Mouse (Mus musculus): ENCODE measurements around the gene Pigm. TPM values are rescaled to one million over a fixed set of nuclear protein-coding genes. Genes with fewer than 3 reads are reported as not detected.

The Pigm gene
- total RNA-seq, 2 experiments from 2014 or later, result 10.2 to 10.8 TPM

GRCm38 (mm10) chr1:172410806-172411205 is 34.5 kb downstream of the Pigm start:
- peak; percentile 71 to 74 for DNase-seq (ENCODE audit: low spot score in 2 of 2)

GRCm38 (mm10) chr1:172412204-172412603 is 35.9 kb downstream of the Pigm start:
- peak; percentile 89 for DNase-seq (ENCODE audit: low spot score in 2 of 2)

- no peak for DNase-seq (ENCODE audit: low spot score in 2 of 2)
Observed at GRCm38 (mm10) chr1:172413491-172414230, 37.3 kb downstream of the Pigm start.

GRCm38 (mm10) chr1:172414231-172414585 is 37.9 kb downstream of the Pigm start:
- DNase-seq (ENCODE audit: low spot score in 2 of 2), result no peak

GRCm38 (mm10) chr1:172415061-172415460 is 38.7 kb downstream of the Pigm start:
- no peak for DNase-seq (ENCODE audit: low spot score in 2 of 2)

GRCm38 (mm10) chr1:172418173-172418572 is 41.8 kb downstream of the Pigm start:
- DNase-seq (ENCODE audit: low spot score in 2 of 2), result no peak

- no peak for DNase-seq (ENCODE audit: low spot score in 2 of 2)
Observed at GRCm38 (mm10) chr1:172418642-172419041, 42.3 kb downstream of the Pigm start.

- DNase-seq (ENCODE audit: low spot score in 2 of 2), result no peak
Observed at GRCm38 (mm10) chr1:172420181-172420580, 43.8 kb downstream of the Pigm start.

- no peak for DNase-seq (ENCODE audit: low spot score in 2 of 2)
Observed at GRCm38 (mm10) chr1:172423393-172423792, 47.0 kb downstream of the Pigm start.

GRCm38 (mm10) chr1:172426419-172426818 is 50.1 kb downstream of the Pigm start:
- no peak for DNase-seq (ENCODE audit: low spot score in 2 of 2)

GRCm38 (mm10) chr1:172427841-172428240 is 51.5 kb downstream of the Pigm start:
- DNase-seq (ENCODE audit: low spot score in 2 of 2), result no peak

GRCm38 (mm10) chr1:172428614-172429013 is 52.3 kb downstream of the Pigm start:
- no peak for DNase-seq (ENCODE audit: low spot score in 2 of 2)

- no peak for DNase-seq (ENCODE audit: low spot score in 2 of 2)
Observed at GRCm38 (mm10) chr1:172430731-172431220, 54.4 kb downstream of the Pigm start.

- no peak for DNase-seq (ENCODE audit: low spot score in 2 of 2)
Observed at GRCm38 (mm10) chr1:172431836-172432586, 55.7 kb downstream of the Pigm start.

- DNase-seq (ENCODE audit: low spot score in 2 of 2), result no peak
Observed at GRCm38 (mm10) chr1:172432587-172432955, 56.2 kb downstream of the Pigm start.

GRCm38 (mm10) chr1:172433012-172433850 is 56.9 kb downstream of the Pigm start:
- DNase-seq (ENCODE audit: low spot score in 2 of 2), result no peak

Other genes starting within 250 kb of the Pigm start
- 100 to 1,000 TPM; 105 to 106 TPM for gene Pex19, start 249.8 kb upstream of the Pigm start, total RNA-seq (2021)
- 10 to 100 TPM; 85.4 to 90.5 TPM for gene Dcaf8, start 228.5 kb upstream of the Pigm start, total RNA-seq (2021)
- 100 to 1,000 TPM; 351 to 392 TPM for gene Pea15a, start 169.7 kb upstream of the Pigm start, total RNA-seq (2021)
- 1 to 10 TPM; 1.2 to 1.6 TPM for gene Casq1, start 156.7 kb upstream of the Pigm start, total RNA-seq (2021)
- gene Atp1a4, start 118.1 kb upstream of the Pigm start, total RNA-seq (2021), result not detected
- gene Igsf8, start 114.9 kb upstream of the Pigm start, total RNA-seq (2021), result 100 to 1,000 TPM; 178 to 204 TPM
- 100 to 1,000 TPM; 472 TPM for gene Atp1a2, start 78.5 kb upstream of the Pigm start, total RNA-seq (2021)
- 10 to 100 TPM; 38.4 to 46.7 TPM for gene Kcnj9, start 47.2 kb upstream of the Pigm start, total RNA-seq (2021)
- 10 to 100 TPM; 70.7 to 73.5 TPM for gene Kcnj10, start 35.3 kb upstream of the Pigm start, total RNA-seq (2021)
- 1 to 10 TPM in 1 of 2 experiments, under 1 TPM in 1; 0.64 to 1.1 TPM for gene Slamf9, start 98.8 kb downstream of the Pigm start, total RNA-seq (2021)
- 10 to 100 TPM; 13.9 to 15.5 TPM for gene Igsf9, start 105.2 kb downstream of the Pigm start, total RNA-seq (2021)
- 10 to 100 TPM; 20.7 to 21.4 TPM for gene Tagln2, start 123.5 kb downstream of the Pigm start, total RNA-seq (2021)
- 1 to 10 TPM; 3.3 to 4.9 TPM for gene Cfap45, start 144.3 kb downstream of the Pigm start, total RNA-seq (2021)
- gene Vsig8, start 179.4 kb downstream of the Pigm start, total RNA-seq (2021), result under 1 TPM; 0.51 to 0.85 TPM
- gene Slamf8, start 214.0 kb downstream of the Pigm start, total RNA-seq (2021), result not detected
- under 1 TPM in 1 of 2 experiments, not detected in 1; 0.25 TPM for gene Fcrl6, start 226.0 kb downstream of the Pigm start, total RNA-seq (2021)